Mouse (Mus musculus): ENCODE results near the gene Scaf8.

Gene Scaf8

GRCm38 (mm10) chr17:3207529-3208240, 92.9 kb downstream of the Scaf8 start:
- DNase-seq (ENCODE audit: low read depth) = no peak

DNA sequence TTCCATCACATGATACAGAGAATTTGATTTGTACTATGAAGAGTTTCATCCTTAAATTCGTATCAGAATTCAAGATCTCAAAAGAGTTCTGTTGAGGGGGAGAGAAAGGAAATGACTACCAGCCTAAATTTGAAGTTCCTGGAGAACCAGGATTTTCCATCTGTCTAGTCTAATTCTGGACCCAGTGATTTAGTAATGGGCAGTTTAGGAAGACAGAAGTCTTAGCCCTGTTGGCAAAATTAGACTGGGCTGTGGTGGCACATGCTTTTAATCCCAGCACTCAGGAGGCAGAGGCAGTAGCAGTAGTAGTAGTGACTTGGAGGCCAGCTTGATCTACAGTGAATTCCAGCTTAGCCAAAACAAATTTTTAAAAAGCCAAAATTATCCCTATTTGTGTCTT, 93.7 kb downstream of the Scaf8 start:
- DNase-seq (ENCODE audit: low read depth) = no peak

GRCm38 (mm10) chr17:3209581-3209980, 94.8 kb downstream of the Scaf8 start:
- DNase-seq (ENCODE audit: low read depth) = peak; percentile 63

GRCm38 (mm10) chr17:3210134-3210533, 95.4 kb downstream of the Scaf8 start:
- no peak for DNase-seq (ENCODE audit: low read depth)

GRCm38 (mm10) chr17:3212105-3212504, 97.3 kb downstream of the Scaf8 start:
- DNase-seq (ENCODE audit: low read depth) = no peak

DNA sequence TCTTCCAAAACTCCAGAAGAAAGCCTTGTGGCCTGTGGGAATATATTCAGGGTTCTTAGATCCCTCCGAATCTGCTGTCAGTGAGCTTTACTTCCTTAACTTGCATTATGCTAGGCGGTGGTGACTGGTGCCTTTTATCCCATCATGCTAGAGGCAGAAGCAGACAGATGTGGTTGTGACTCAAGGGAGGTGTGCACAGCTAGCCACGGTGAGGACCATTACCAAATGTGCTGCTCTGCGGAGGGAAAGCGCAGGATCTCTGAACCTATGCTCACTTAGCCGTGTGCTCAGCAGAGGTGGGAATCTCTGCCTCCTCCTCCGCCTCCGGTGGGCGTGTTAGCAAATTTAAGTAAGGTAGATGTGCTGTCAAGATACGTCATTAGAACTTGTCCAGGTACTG, 98.1 kb downstream of the Scaf8 start:
- DNase-seq (ENCODE audit: low read depth) = no peak

DNA sequence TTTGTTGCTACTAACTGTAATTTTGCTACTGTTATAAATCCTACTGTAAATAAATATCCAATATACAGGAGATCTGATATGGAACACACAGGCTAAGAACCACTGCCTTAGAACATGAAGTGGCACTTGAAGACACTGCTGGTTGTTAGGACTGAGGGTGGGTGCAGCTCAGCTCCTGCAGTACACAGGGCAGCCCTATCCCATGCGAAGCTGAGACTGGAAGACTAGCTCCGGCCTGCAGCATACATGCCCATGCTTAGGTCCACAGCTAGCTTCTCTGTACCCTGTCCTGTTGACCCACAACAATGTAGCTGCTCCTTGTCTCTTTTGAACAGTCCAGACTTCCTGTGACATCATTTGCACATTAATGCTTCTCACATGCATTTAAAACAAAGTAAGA, 100.1 kb downstream of the Scaf8 start:
- no peak for DNase-seq (ENCODE audit: low read depth)

DNA sequence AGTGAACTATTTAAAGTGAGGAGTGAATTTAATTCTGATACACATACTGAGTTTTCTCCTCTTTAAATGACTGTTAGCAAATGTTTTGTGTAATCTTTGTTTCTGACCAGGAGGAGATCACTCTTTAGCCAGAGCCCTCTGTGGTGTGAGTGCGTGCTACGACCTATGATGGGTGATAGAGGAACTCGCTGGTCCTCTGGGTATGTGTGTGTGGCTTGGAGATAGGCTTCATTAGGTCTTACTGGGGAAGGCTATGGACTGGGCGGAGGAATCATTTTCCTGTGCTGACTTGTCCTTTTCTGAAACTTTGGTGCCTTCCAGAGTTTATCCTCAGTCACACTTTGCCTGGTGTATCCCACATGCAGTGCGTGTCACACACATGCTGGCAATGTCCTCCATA, 102.3 kb downstream of the Scaf8 start:
- no peak for DNase-seq (ENCODE audit: low read depth)

GRCm38 (mm10) chr17:3218364-3218763, 103.6 kb downstream of the Scaf8 start:
- DNase-seq (ENCODE audit: low read depth) = no peak

GRCm38 (mm10) chr17:3218916-3219315, 104.1 kb downstream of the Scaf8 start:
- no peak for DNase-seq (ENCODE audit: low read depth)

GRCm38 (mm10) chr17:3220201-3220600, 105.4 kb downstream of the Scaf8 start:
- peak; percentile 30 for DNase-seq (ENCODE audit: low read depth)

DNA sequence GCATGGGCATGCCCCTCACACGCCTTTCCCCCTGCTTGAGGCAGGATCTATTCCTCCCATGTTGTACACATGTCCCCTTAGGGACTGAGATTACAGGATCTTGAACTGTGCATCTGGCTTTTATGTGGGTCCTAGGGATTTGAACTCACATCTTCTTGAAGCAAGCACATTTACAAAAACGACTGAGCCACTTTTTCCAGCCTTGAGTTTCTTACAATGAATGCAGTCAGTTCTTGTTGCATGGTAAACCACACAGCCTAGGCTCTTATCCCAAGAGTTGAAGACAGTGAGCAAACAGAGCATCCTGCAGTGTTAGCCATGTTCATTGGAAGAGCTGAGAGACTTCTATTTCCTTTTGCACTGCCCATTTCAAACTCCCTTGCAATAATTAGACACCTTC, 108.3 kb downstream of the Scaf8 start:
- no peak for DNase-seq (ENCODE audit: low read depth)

DNA sequence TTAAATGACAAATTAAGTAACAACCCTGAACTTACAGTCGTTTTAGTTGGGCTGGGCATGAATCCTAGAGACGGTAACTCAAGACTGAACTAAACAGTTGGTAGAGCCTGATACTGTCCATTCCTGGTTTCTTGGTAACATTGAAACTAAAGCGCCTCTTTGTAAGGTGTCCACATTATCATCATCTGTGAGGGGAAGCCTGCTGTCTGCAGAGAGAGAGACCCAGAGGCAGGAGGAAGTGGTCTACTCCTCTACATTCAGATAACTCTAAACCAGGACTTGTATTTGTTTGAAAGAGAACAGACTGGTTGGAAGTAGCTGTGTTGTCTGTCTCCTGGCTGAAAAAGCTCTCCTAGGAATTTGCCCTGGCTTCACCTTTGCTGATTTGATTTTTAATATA, 108.9 kb downstream of the Scaf8 start:
- DNase-seq (ENCODE audit: low read depth) = no peak

GRCm38 (mm10) chr17:3224383-3225106, 109.8 kb downstream of the Scaf8 start:
- peak; percentile 92 for DNase-seq (ENCODE audit: low read depth)

GRCm38 (mm10) chr17:3230231-3231000, 115.6 kb downstream of the Scaf8 start:
- peak; percentile 72 for DNase-seq (ENCODE audit: low read depth)

- no peak for DNase-seq (ENCODE audit: low read depth)
Observed at GRCm38 (mm10) chr17:3232626-3233025, 117.9 kb downstream of the Scaf8 start.

- DNase-seq (ENCODE audit: low read depth) = no peak
Observed at GRCm38 (mm10) chr17:3243672-3244071, 128.9 kb downstream of the Scaf8 start.

DNA sequence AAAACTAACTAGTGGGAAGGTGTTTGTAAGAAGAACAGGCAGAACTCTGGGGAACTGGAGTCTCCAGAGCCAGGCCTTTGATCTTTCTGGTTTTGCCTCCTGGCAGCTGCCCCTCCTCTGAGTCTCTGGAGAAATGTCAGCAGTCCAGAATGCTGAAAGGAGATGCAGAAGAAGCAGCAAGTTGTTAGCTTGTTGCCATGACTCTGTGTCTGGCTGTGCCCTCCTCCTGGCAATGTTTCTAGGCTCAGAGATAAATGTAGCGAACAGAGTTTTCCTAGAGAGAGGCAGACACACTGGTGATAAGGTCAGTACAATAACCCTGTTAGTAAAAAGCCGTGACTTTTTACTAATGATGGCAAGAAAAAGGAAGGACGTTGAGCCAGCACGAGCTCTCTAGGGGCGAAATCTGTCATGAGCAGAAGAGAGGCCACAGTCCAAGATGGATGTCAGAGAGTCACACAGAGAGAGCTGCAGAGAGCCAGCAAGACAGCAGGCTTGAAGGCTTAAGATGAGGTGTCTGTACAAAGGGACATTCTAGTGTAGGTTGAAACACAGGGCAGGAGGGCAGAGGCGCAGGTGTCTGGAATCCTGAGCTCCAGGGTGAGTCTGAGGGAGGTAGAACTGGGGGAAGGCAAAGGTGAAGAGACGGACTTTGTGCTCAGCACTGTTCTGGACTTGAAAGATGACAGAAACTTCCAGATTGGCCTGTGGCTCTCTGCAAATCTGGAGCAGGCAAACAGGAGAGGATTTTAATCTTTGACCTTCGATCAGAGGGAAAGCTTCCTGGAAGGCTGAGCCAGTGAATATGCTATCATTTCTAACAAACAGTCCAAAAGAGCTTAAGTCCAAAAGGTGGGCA, 130.3 kb downstream of the Scaf8 start:
- no peak for DNase-seq (ENCODE audit: low read depth)

DNA sequence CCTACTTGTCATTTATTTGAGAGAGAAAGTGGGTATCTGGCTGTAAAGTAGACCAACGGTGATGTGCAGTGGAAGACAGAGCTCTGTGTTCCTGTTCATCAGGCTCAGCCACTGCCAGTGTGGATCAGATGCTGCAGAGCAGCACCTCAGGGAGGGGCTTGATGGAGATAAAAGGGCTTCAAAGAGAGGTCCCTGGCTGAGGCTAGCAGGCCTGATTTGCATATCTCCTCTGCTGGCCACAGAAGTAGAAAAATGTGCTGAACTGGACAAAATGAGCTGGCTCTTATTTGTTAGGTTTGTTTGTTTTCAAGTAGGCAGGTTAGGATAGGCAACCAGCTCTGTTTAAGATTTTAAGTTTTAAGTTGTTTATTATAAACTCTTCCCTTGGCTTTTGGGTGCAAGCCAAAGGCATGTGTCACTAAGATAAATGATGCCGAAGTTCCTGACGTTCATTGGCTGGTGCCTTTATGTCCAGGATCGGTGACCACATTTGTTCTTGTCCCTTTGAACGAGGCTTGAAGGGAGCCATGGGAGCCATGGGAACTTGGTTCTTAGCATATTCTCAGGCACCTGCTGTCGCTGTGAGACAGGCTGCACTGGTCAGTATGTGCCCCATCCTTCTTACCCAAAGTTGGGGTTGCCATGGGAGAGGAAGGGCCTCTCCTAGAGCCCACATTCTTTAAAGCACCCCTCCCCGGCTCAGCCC, 132.0 kb downstream of the Scaf8 start:
- no peak for DNase-seq (ENCODE audit: low read depth)

Measured in induced T-regulatory cell, adult 2 months (primary cell).